Mouse (Mus musculus) E14TG2a.4 (cell line): ENCODE measurements around the gene Akr1e1.
A peak's percentile ranks its signal among the peaks of the same experiment; 100 is the strongest.

Source experiments
- H3K27me3 ChIP-seq: 2 replicates; pipeline ENCODE4 v1.6.1; 2014; ENCODE audit warnings: low read length, control low read depth; ENCODE audit not compliant: insufficient read depth
- H3K36me3 ChIP-seq: 2 replicates; pipeline ENCODE4 v1.6.1; 2014; ENCODE audit warnings: low read length, control low read depth; ENCODE audit not compliant: insufficient read depth
- H3K4me1 ChIP-seq: replicated peaks from 2 replicates; pipeline ENCODE4 v1.6.1; 2014; ENCODE audit warnings: low read depth, low read length, control low read depth
- H3K4me3 ChIP-seq: replicated peaks from 2 replicates; pipeline ENCODE4 v1.5.1; 2014; ENCODE audit warnings: mild to moderate bottlenecking, low read length
- H3K9me3 ChIP-seq: 2 replicates; pipeline ENCODE4 v1.6.1; 2014; ENCODE audit warnings: low read length, control low read depth
- CTCF ChIP-seq: conservative IDR thresholded peaks from 2 replicates; pipeline ENCODE4 v1.5.1; 2014; ENCODE audit warnings: low read length
- NANOG ChIP-seq: IDR thresholded peaks from 2 replicates; pipeline ENCODE4 v1.6.1; 2014; ENCODE audit warnings: borderline replicate concordance, low read length, mixed read lengths
- POU5F1 ChIP-seq: IDR thresholded peaks from 2 replicates; pipeline ENCODE4 v1.6.1; 2014; ENCODE audit warnings: low read length, borderline replicate concordance

The Akr1e1 gene

GRCm38 (mm10) chr13:4573871-4574270 lies 35.1 kb downstream of the Akr1e1 start, which contains the start of gene Akr1c21:
Gene Akr1c21 (plus strand): TSS chr13:4574075.
- H3K36me3 ChIP-seq = no peaks in the 10 kb centered on the region
- H3K27me3 ChIP-seq = no peaks in the 10 kb centered on the region
- no peaks in the 10 kb centered on the region for H3K4me1 ChIP-seq
- no peak within 1 kb of the TSS for H3K4me3 ChIP-seq
- TF ChIP-seq POU5F1 (no peak), NANOG (no peak), CTCF (no peak)
- H3K9me3 ChIP-seq = peaks cover 20% of the 10 kb centered on the region

- Histone ChIP-seq H3K27me3 (no peaks in the 10 kb centered on the region), H3K4me1 (0 out of 2 replicates have a peak, but pooled peaks cover 2% of the 10 kb centered on the region), H3K36me3 (no peaks in the 10 kb centered on the region), H3K9me3 (peaks cover 31% of the 10 kb centered on the region), H3K4me3 (no peak overlapping the region)
- TF ChIP-seq POU5F1 (no peak), CTCF (no peak), NANOG (no peak)
Observed at GRCm38 (mm10) chr13:4565996-4566395, 43.0 kb downstream of the Akr1e1 start.

- Histone ChIP-seq H3K36me3 (no peaks in the 10 kb centered on the region), H3K4me1 (0 out of 2 replicates have a peak, but pooled peaks cover under 1% of the 10 kb centered on the region), H3K4me3 (no peak overlapping the region), H3K27me3 (no peaks in the 10 kb centered on the region), H3K9me3 (peaks cover 38% of the 10 kb centered on the region)
- no peak for TF ChIP-seq NANOG
- no peak for TF ChIP-seq CTCF
- TF ChIP-seq POU5F1 = no peak
Observed at GRCm38 (mm10) chr13:4560500-4560899, 48.5 kb downstream of the Akr1e1 start.

GRCm38 (mm10) chr13:4559143-4559542 lies 49.8 kb downstream of the Akr1e1 start:
- H3K9me3 ChIP-seq = peaks cover 37% of the 10 kb centered on the region
- no peaks in the 10 kb centered on the region for H3K36me3 ChIP-seq
- TF ChIP-seq POU5F1 (peak; percentile 44; the same call in 1 of the 2 replicates), CTCF (no peak), NANOG (peak; percentile 60; the same call in 1 of the 2 replicates)
- no peak overlapping the region for H3K4me3 ChIP-seq
- no peaks in the 10 kb centered on the region for H3K4me1 ChIP-seq
- no peaks in the 10 kb centered on the region for H3K27me3 ChIP-seq
